Mouse (Mus musculus) hindlimb bud, embryonic 11.5 days (tissue): ENCODE results near the gene Akr1c19.
"Not testable (repeated sequence)": the region's sequence is repeated elsewhere in the genome, so short reads cannot be mapped to it uniquely, and the experiment has no call there.

Source experiments
- DNase-seq: peaks from one replicate; pipeline ENCODE4 v3.0.0-alpha.2; 2012; ENCODE audit warnings: low read depth, low spot score; ENCODE audit errors: extremely low spot score

The Akr1c19 gene

DNA sequence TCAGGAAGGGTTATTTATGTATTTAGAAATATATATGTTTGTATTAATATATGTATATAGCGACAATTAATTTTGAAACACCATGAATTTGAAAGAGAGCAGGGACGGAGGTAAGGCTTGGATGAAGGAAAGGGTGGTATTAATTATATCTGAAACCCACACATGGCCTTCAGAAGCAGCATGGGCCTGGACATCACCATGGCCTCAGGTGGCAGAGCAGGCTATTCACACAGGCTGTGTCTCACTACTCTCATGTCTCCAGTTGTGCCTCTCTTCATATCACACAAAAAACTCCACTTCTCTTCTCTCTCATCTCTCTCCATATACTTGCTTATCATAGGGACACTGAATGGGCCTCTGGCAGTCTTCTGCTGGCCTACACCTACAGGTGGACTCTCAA is 37.0 kb downstream of the Akr1c19 start:
- DNase-seq: not testable (repeated sequence)

DNA sequence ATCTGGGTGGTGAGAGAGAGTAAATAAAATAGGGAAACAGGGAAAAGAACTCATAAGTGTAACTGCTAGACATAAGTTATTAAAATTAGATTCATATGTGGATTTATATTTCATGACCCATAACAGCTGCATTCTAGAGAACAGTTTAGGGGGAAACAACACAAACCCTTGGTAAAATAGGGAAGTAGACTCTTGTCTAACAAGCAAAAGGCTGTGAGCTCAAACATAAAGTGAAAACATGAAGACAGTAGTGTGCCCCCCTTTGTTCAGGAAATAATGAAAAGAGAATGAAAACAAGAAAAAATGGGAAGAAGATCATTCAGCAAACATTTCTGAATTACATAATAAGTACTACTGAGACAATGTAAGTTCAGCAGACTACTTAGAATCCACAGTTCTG is 42.4 kb downstream of the Akr1c19 start:
- no peak for DNase-seq

DNA sequence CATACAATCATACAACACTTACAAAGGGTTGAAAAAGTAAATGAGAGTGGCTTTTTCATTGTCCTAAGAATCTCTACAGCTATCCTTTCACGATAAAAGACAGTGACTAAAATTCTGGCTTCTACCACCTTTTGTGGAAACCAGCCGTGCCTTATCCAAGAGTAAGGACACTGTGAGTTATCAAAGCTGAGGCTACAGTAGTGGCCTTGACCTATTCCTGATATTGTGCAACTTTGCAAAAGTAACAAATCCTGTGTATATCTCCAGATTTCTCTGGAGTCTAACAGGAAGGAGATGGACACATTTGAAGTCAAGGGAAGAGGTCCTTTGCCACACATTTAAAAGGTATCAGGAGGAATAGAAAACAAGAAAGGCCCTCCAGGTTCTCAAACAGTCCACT is 49.0 kb downstream of the Akr1c19 start:
- DNase-seq: no peak

DNA sequence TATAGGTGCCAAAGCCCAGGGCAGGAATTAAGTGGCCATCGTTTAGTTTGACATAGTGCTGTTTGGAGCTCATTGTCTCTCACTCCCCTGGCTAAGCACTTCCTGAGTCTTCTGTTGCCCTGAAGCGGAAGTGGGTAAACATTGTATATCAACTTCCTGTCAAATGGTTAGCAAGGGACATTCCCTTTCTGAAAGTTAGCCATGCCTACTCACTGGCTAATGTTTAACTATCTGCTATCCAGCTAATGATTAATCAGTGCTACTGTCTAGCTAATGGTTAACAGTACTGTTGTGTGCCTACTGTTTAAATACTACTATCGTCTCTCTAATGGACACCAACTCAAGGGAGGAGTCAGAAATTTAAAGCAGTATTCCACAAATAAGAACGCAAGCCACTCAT is 50.8 kb downstream of the Akr1c19 start, which contains the start of gene Akr1c12:
TSS of gene Akr1c12 (minus strand) at position 150 of the 400 bp plus-strand sequence.
- no peak for DNase-seq

DNA sequence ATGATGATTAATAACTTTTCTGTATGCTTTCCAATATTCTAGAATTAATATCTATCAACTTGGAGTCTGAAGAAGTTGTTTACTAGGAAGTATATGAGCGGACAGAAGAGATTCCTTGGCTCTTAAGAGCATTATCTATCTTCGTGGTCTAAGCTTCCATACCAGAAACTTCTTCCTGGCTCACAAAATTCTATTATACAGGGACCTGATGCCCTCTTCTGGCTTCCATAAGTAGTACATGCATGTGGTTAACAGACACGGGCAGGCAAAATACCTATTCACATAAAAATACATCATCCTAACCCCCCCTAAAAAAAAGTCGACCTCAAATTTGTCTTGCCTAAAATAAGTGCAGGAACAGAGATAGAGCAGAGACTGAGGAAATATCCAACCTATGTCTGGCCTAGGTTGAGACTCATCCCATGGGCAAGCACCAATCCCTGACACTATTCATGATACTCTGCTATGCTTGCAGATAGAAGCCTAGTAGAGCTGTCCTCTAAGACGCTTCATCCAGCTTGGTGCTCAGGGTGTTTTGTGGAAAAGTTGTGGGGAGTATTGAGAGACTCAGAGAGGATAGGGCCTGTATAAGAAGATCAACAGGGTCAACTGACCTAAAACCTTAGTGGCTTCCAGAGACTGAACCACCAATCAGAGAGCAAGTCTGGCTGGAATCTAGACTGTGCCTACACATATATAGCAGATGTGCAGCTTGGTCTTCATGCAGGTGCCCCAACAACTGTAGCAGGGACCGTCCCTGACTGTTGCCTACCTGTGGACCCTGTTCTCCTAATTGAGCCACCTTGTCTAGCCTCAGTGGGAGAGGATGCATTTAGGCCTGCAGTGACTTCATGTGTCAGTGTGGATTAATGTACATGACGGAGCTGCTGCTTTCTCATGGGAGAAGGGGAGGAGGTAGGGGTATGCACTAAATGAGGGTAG is 53.2 kb downstream of the Akr1c19 start:
- DNase-seq: peak; percentile 0

DNA sequence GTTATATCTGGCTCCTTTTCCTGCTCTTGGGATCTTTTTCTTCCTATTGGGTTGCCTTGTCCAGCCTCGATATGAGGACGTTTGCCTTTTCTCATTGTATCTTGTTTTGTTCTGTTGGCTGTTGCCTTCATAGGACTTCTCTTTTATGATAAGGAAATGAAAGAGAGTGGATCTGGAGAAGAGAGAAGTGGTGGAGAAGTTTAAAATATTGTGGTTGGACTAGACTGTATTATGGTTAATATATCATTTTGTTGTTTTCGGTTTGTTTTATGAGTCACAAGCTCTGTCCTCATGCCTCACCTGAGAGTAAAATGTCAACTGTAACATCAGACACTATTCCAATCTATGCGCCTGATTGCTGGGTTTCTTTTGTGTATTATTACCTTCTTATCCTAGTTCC is 68.5 kb downstream of the Akr1c19 start:
- DNase-seq: no peak
